Mouse (Mus musculus) lung, adult 18-20 months (tissue): ENCODE data around the gene Olfr873.
"Not testable (repeated sequence)": the region's sequence is repeated elsewhere in the genome, so short reads cannot be mapped to it uniquely, and the experiment has no call there.

ENCODE experiments used
- DNase-seq, 2 experiments: peaks; one replicate each; pipeline ENCODE4 v3.0.0; 2022; ENCODE audit warnings: mixed read lengths in 2 of 2

Gene Olfr873

GRCm38 (mm10) chr9:20298232-20298631 lies at the start of gene Olfr873:
Olfr873 (plus strand) TSS chr9:20298532.
- DNase-seq, result no peak

GRCm38 (mm10) chr9:20282051-20282450 lies 16.3 kb upstream of the Olfr873 start, which contains the start of gene Olfr39:
Olfr39 (plus strand) TSS chr9:20282351.
- no peak for DNase-seq

DNA sequence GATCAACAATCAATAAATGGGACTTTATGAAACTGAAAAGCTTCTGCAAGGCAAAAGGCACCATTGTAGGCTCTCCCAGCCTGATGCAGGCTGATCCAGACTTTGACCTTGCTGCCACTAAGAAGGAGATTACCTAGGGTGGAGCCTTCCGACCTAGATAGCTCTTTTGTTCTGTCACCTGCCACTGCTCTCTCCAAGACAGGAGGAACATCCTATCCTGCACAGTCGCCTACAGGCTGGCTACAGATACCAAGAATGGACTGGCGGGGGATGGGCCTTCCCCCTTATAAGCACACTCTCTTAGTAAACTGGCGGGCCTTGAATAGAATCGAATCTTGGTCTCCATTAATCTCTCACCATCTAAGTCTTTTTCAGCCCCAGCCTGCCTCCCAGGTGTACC lies 2.8 kb upstream of the Olfr873 start:
- not testable (repeated sequence) for DNase-seq

DNA sequence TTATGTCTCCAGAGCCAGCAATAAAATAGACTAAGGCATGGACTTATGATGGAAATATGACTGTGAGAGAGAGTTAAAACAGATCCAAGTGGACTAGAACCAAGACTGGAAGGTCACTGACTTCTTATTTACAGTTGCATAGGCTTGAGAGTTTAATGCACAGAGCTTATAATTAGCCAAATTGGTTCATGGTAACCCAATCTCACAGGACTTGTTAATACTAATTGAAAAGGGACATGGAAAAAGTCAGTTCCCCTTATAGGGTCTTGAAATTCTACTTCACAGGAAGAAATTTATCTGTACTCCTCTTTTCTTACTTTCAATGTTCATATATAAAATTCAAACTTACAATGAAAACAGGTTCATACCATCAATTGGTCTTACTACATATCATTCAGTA lies 37.7 kb downstream of the Olfr873 start, which contains the start of gene Olfr18:
TSS of gene Olfr18 (minus strand) at position 101 of the 400 bp plus-strand sequence.
- DNase-seq, result no peak

- DNase-seq, result no peak
Measured at GRCm38 (mm10) chr9:20348501-20348900, 50.2 kb downstream of the Olfr873 start.
